Mouse (Mus musculus) forebrain, embryonic 12.5 days (tissue): ENCODE measurements around the gene Vmn1r132. TPM values are rescaled to one million over a fixed set of nuclear protein-coding genes. Genes with fewer than 3 reads are reported as not detected.
"Not testable (repeated sequence)": the region's sequence is repeated elsewhere in the genome, so short reads cannot be mapped to it uniquely, and the experiment has no call there.

Experiments used
- ATAC-seq: fragments of 200-750 bp; cut with Nextera tagmentation; 2 replicates; pipeline ENCODE4 v1.8.0; 2017; ENCODE audit warnings: moderate TSS enrichment; ENCODE audit not compliant: low FRiP score
- H3K27ac ChIP-seq: fragments of 300-500 bp; sonication (generic); 2 replicates; pipeline ENCODE4 v1.5.1; 2016; ENCODE audit warnings: mild to moderate bottlenecking
- H3K27me3 ChIP-seq: fragments of 300-500 bp; sonication (generic); 2 replicates; pipeline ENCODE4 v1.6.1; 2016; ENCODE audit warnings: mild to moderate bottlenecking
- H3K36me3 ChIP-seq: fragments of 300-500 bp; sonication (generic); replicated peaks from 2 replicates; pipeline ENCODE4 v1.6.1; 2016; ENCODE audit warnings: mild to moderate bottlenecking
- H3K4me1 ChIP-seq: fragments of 300-500 bp; sonication (generic); 2 replicates; pipeline ENCODE4 v1.6.1; 2016
- H3K4me2 ChIP-seq: fragments of 300-500 bp; sonication (generic); 2 replicates; pipeline ENCODE4 v1.6.1; 2016; ENCODE audit warnings: mild to moderate bottlenecking, moderate library complexity
- H3K4me3 ChIP-seq: fragments of 300-500 bp; sonication (generic); replicated peaks from 2 replicates; pipeline ENCODE4 v1.5.1; 2016; ENCODE audit warnings: mild to moderate bottlenecking
- H3K9ac ChIP-seq: fragments of 300-500 bp; sonication (generic); 2 replicates; pipeline ENCODE4 v1.6.1; 2016; ENCODE audit warnings: mild to moderate bottlenecking
- H3K9me3 ChIP-seq: fragments of 300-500 bp; sonication (generic); 2 replicates; pipeline ENCODE4 v1.6.1; 2016
- WGBS: fragments of 180-500 bp; shearing (Covaris S2); methylation state at CpG from one replicate; pipeline ENCODE4 v1.1.7; 2016; 5-methylcytosine and 5-hydroxymethylcytosine counted together
- polyA plus RNA-seq: library from polyadenylated mRNA; unstranded; fragments of >200 nt; fragmentation: Nextera tagmentation; extraction: Ambion mirVana; gene quantifications from 2 replicates; pipeline ENCODE4 v1.2.1, GENCODE M21; 2016

The Vmn1r132 gene
- polyA plus RNA-seq: not detected in 2 replicates

DNA sequence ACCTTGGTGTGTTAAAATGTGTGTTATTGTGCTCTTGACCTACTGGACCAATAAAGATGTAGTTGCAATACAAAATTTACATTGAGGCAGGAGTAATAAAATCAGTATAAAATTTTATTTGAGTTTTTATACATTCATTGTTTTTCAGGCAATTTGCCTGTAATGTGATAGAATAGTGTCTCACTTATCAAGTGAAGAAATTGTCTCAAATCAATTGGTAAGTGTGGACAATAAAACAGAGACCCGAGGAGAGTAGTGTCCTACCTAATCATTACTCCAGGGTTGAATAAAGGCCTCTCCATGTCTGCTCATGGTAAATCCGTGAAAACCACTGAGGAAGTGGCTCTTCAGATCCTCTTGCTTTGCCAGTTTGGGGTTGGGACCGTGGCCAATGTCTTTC is at the start of gene Vmn1r132:
Vmn1r132 (plus strand) TSS at position 301 of the 400 bp plus-strand sequence.
- not testable (repeated sequence) for H3K27ac ChIP-seq, ATAC-seq, H3K36me3 ChIP-seq, H3K9ac ChIP-seq, H3K4me2 ChIP-seq, H3K4me3 ChIP-seq, H3K9me3 ChIP-seq, H3K27me3 ChIP-seq, H3K4me1 ChIP-seq
- WGBS: no CpG with 5 or more reads among the region's 3 CpGs

Other genes with a start within 250 kb of the Vmn1r132 start
- not detected in 2 replicates for gene Gm6882, start 181.3 kb upstream of the Vmn1r132 start, polyA plus RNA-seq
- gene Vmn1r130, start 102.3 kb upstream of the Vmn1r132 start, polyA plus RNA-seq: not detected in 2 replicates
- not detected in 2 replicates for gene Vmn1r131, start 68.0 kb upstream of the Vmn1r132 start, polyA plus RNA-seq
- not detected in 2 replicates for gene Gm4175, start 147.4 kb downstream of the Vmn1r132 start, polyA plus RNA-seq
- not detected in 2 replicates for gene Gm4177, start 182.6 kb downstream of the Vmn1r132 start, polyA plus RNA-seq
- not detected in 2 replicates for gene Vmn1r135, start 218.3 kb downstream of the Vmn1r132 start, polyA plus RNA-seq
- gene Gm5725, start 230.2 kb downstream of the Vmn1r132 start, polyA plus RNA-seq: not detected in 2 replicates